11 mouse cellular contexts compared by ENCODE assay signal in the genomic region with DNA sequence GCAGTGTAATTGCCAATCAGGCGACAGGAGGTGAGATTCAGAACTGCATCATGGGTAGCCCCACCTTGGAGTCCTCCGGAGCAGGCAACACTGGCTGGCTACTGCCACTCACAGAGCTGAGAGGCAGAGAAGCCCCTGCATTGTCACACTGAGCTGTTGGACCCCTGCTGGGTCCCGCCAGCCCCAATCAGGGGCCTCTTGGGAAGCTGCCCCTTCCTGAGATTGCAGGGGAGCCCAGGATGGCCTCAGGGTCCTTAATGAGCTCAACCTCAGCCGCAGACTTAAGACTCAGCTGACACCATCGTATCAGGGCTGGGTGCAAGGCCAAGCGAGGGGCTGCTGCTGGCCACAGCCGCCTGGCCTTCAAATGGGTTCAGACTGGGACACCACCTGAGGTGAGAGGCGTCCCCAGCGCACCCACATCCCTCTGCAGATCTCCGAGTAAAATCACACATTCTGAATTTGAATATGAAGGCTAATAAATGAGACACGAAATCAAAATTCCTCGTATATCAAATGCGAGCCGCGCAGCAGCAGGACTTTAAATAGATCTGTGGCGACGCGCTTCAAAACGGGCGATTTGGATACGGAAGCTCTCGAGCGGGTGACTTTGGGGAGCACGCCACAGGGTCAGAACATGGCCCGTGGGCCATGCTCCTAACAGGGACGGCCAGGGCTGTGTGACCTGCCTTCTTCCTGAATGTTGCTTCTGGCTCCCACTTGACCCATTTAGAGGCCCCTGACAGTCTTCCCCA. TPM values are rescaled to one million over a fixed set of nuclear protein-coding genes. Genes with fewer than 3 reads are reported as not detected.
DNase-seq lines count a peak whose midpoint lies in the region; ATAC-seq and TF ChIP-seq lines count a peak whose summit lies in the region.
"Had no signal": no experiment of that assay in that cellular context is flagged by ENCODE, and none has a peak within 500 bp of the region (broad histone marks: within the 10 kb centered on the region; RNA-seq: fewer than 3 reads in every experiment).

No protein-coding gene starts in this region.

- H3K4me2 ChIP-seq in forebrain, postnatal 0 days (ENCODE audit: low read depth): peak overlapping the region; percentile 45
- H3K4me2 ChIP-seq in midbrain, embryonic 12.5 days (replicated peaks): peak overlapping the region; percentile 39
- H3K4me2 ChIP-seq in kidney, embryonic 14.5 days (replicated peaks; ENCODE audit: low read depth, low read length): no peak overlapping the region

- 7% methylated on average over 26 of the region's 26 CpGs for WGBS in forebrain, postnatal 0 days
- WGBS in midbrain, embryonic 12.5 days: 4% methylated on average over 26 of the region's 26 CpGs
- WGBS in kidney, embryonic 14.5 days: under 1% methylated on average over 26 of the region's 26 CpGs

- H3K27ac ChIP-seq in forebrain, postnatal 0 days (ENCODE audit: low read depth, low read length): no peak overlapping the region
- no peak overlapping the region for H3K27ac ChIP-seq in midbrain, embryonic 12.5 days (replicated peaks)
- H3K27ac ChIP-seq in kidney, embryonic 14.5 days (ENCODE audit: low read depth, low read length): no peak overlapping the region
- H3K27ac ChIP-seq: gastrocnemius, adult 2 months; macrophage had no signal

- peak overlapping the region; percentile 12 for H3K4me3 ChIP-seq in forebrain, postnatal 0 days (ENCODE audit: low read depth, low read length)
- H3K4me3 ChIP-seq in midbrain, embryonic 12.5 days: peak overlapping the region; percentile 4; the same call in 1 of the 2 replicates
- no peak overlapping the region for H3K4me3 ChIP-seq in kidney, embryonic 14.5 days (ENCODE audit: low read length)
- H3K4me3 ChIP-seq: gastrocnemius, adult 2 months had no signal

- TF ChIP-seq CTCF in forebrain, postnatal 0 days (IDR thresholded peaks at IDR 0.05; ENCODE audit: low read depth): no peak; the same call in 1 of the 2 replicates

- H3K36me3 ChIP-seq in forebrain, postnatal 0 days (ENCODE audit: insufficient read depth): no peaks in the 10 kb centered on the region
- no peaks in the 10 kb centered on the region for H3K36me3 ChIP-seq in midbrain, embryonic 12.5 days
- H3K36me3 ChIP-seq in kidney, embryonic 14.5 days (ENCODE audit: control insufficient read depth, insufficient read depth, low read length): no peaks in the 10 kb centered on the region

- H3K4me1 ChIP-seq in forebrain, postnatal 0 days (ENCODE audit: insufficient read depth): peaks cover 5% of the 10 kb centered on the region; the same call in 1 of the 2 replicates
- peaks cover 15% of the 10 kb centered on the region for H3K4me1 ChIP-seq in midbrain, embryonic 12.5 days
- H3K4me1 ChIP-seq in kidney, embryonic 14.5 days (ENCODE audit: control insufficient read depth, insufficient read depth, low read length): no peaks in the 10 kb centered on the region

- H3K9ac ChIP-seq in forebrain, postnatal 0 days: 0 out of 2 replicates have a peak overlapping the region, but pooled peaks have one; percentile 25
- 0 out of 2 replicates have a peak overlapping the region, but pooled peaks have one; percentile 7 for H3K9ac ChIP-seq in midbrain, embryonic 12.5 days (replicated peaks)
- no peak overlapping the region for H3K9ac ChIP-seq in kidney, embryonic 14.5 days (ENCODE audit: low read depth, low read length)

- H3K9me3 ChIP-seq in forebrain, postnatal 0 days (ENCODE audit: low read length): no peaks in the 10 kb centered on the region
- no peaks in the 10 kb centered on the region for H3K9me3 ChIP-seq in midbrain, embryonic 12.5 days
- peaks cover 6% of the 10 kb centered on the region for H3K9me3 ChIP-seq in kidney, embryonic 14.5 days (ENCODE audit: control insufficient read depth, low read length)

- DNase-seq in ES-CJ7 (ENCODE audit: low read depth, low spot score): peak; percentile 74
- DNase-seq in brain, adult 2 months (ENCODE audit: low read depth, low spot score): peak; percentile 17
- DNase-seq in forebrain, postnatal 0 days: peak; percentile 49
- DNase-seq in right cerebral cortex, postnatal 25 days: no peak
- DNase-seq in left cerebral cortex, adult 8-10 months (ENCODE audit: low spot score in 2 of 2): no peak
- no peak for DNase-seq in thymus, postnatal 14 days
- DNase-seq: gastrocnemius, adult 2 months; kidney, adult 9 months had no signal

- no peaks in the 10 kb centered on the region for H3K27me3 ChIP-seq in forebrain, postnatal 0 days (ENCODE audit: insufficient read depth, low read length)
- peaks cover 48% of the 10 kb centered on the region for H3K27me3 ChIP-seq in midbrain, embryonic 12.5 days
- H3K27me3 ChIP-seq in kidney, embryonic 14.5 days (ENCODE audit: control insufficient read depth, insufficient read depth, low read length): peaks cover 44% of the 10 kb centered on the region

- peak; percentile 76 for ATAC-seq in forebrain, postnatal 0 days
- peak; percentile 58 for ATAC-seq in midbrain, embryonic 12.5 days (ENCODE audit: low FRiP score, low read depth)
- no peak for ATAC-seq in kidney, embryonic 14.5 days (ENCODE audit: low FRiP score, low TSS enrichment)

RNA-seq across cellular contexts. Expression of a gene that starts 51.0 kb away (rescaled TPM):
- total RNA-seq in forebrain, postnatal 0 days (2014; rRNA removed): 22.5 and 36.5 TPM in 2 replicates
- polyA plus RNA-seq in forebrain, postnatal 0 days (2015; fragmentation: Nextera tagmentation; extraction: Ambion mirVana): 2.6 and 4.3 TPM in 2 replicates
- 6.5 and 8.4 TPM in 2 replicates for polyA plus RNA-seq in midbrain, embryonic 12.5 days (2016; fragmentation: Nextera tagmentation; extraction: Ambion mirVana)
- not detected in 2 replicates for polyA plus RNA-seq in kidney, embryonic 14.5 days (2014; fragmentation: Nextera tagmentation; extraction: Ambion mirVana)
- total RNA-seq in left cerebral cortex, adult 8-10 months (2022): 10 to 100 TPM; 10.9 to 14.2 (median 13.0) TPM
- total RNA-seq: gastrocnemius, adult 2 months had no signal
- polyA plus RNA-seq: macrophage had no signal

Comparison
In these comparisons a context has a peak if more than half of its experiments do, and no peak if none do; other contexts are left out.
1. DNase-seq: peak in ES-CJ7 (single experiment), brain, adult 2 months (single experiment) and forebrain, postnatal 0 days (single experiment); none in right cerebral cortex, postnatal 25 days (single experiment), left cerebral cortex, adult 8-10 months (0 of 2) and thymus, postnatal 14 days (single experiment).